Mouse (Mus musculus) neural tube, embryonic 15.5 days (tissue): ENCODE results near the gene Igfbp5. TPM values are rescaled to one million over a fixed set of nuclear protein-coding genes. Genes with fewer than 3 reads are reported as not detected.

ENCODE experiments used
- ATAC-seq: fragments of 200-750 bp; cut with Nextera tagmentation; 2 replicates; pipeline ENCODE4 v1.8.0; 2017; ENCODE audit warnings: mild to moderate bottlenecking, moderate TSS enrichment, moderate library complexity; ENCODE audit not compliant: low FRiP score
- H3K27ac ChIP-seq: fragments of 300-500 bp; sonication (generic); replicated peaks from 2 replicates; pipeline ENCODE4 v1.5.1; 2015; ENCODE audit warnings: mild to moderate bottlenecking, inconsistent platforms
- H3K27me3 ChIP-seq: fragments of 300-500 bp; sonication (generic); replicated peaks from 2 replicates; pipeline ENCODE4 v1.6.1; 2015; ENCODE audit warnings: inconsistent platforms
- H3K36me3 ChIP-seq: fragments of 300-500 bp; sonication (generic); 2 replicates; pipeline ENCODE4 v1.6.1; 2015; ENCODE audit warnings: inconsistent platforms
- H3K4me1 ChIP-seq: fragments of 300-500 bp; sonication (generic); 2 replicates; pipeline ENCODE4 v1.6.1; 2015; ENCODE audit warnings: inconsistent platforms
- H3K4me2 ChIP-seq: fragments of 300-500 bp; sonication (generic); 2 replicates; pipeline ENCODE4 v1.6.1; 2015; ENCODE audit warnings: inconsistent platforms, mild to moderate bottlenecking, moderate library complexity
- H3K4me3 ChIP-seq: fragments of 300-500 bp; sonication (generic); replicated peaks from 2 replicates; pipeline ENCODE4 v1.5.1; 2015; ENCODE audit warnings: mild to moderate bottlenecking, inconsistent platforms
- H3K9ac ChIP-seq: fragments of 300-500 bp; sonication (generic); replicated peaks from 2 replicates; pipeline ENCODE4 v1.6.1; 2015; ENCODE audit warnings: mild to moderate bottlenecking, inconsistent platforms
- H3K9me3 ChIP-seq: fragments of 300-500 bp; sonication (generic); replicated peaks from 2 replicates; pipeline ENCODE4 v1.6.1; 2016; ENCODE audit warnings: inconsistent platforms
- WGBS: fragments of 180-500 bp; shearing (Covaris S2); methylation state at CpG from one replicate; pipeline ENCODE4 v1.1.7; 2015; ENCODE audit warnings: mixed read lengths; 5-methylcytosine and 5-hydroxymethylcytosine counted together
- polyA plus RNA-seq: library from polyadenylated mRNA; unstranded; fragments of >200 nt; fragmentation: Nextera tagmentation; extraction: Ambion mirVana; gene quantifications from 2 replicates; pipeline ENCODE4 v1.2.1, GENCODE M21; 2015

The Igfbp5 gene
- polyA plus RNA-seq, 1 experiment from 2014 or later: 102 TPM

- Histone ChIP-seq H3K4me3 (no peak overlapping the region), H3K4me2 (no peak overlapping the region), H3K27ac (0 out of 2 replicates have a peak overlapping the region, but pooled peaks have one; percentile 4), H3K27me3 (no peaks in the 10 kb centered on the region), H3K9ac (no peak overlapping the region), H3K9me3 (no peaks in the 10 kb centered on the region), H3K4me1 (peaks cover 13% of the 10 kb centered on the region), H3K36me3 (no peaks in the 10 kb centered on the region)
- no peak for ATAC-seq
- WGBS: 60% methylated on average over 4 of the region's 4 CpGs
Measured at GRCm38 (mm10) chr1:72833563-72833962, 41.1 kb downstream of the Igfbp5 start.

GRCm38 (mm10) chr1:72832715-72833153, 42.0 kb downstream of the Igfbp5 start:
- H3K27me3 ChIP-seq: no peaks in the 10 kb centered on the region
- no peak overlapping the region for H3K4me2 ChIP-seq
- peak; percentile 23; the same call in 1 of the 2 replicates for ATAC-seq
- H3K4me3 ChIP-seq: no peak overlapping the region
- H3K9ac ChIP-seq: no peak overlapping the region
- H3K27ac ChIP-seq: peak overlapping the region; percentile 33; the same call in 1 of the 2 replicates
- 41% methylated on average over 3 of the region's 3 CpGs for WGBS
- H3K36me3 ChIP-seq: no peaks in the 10 kb centered on the region
- H3K4me1 ChIP-seq: peaks cover 20% of the 10 kb centered on the region
- H3K9me3 ChIP-seq: no peaks in the 10 kb centered on the region

GRCm38 (mm10) chr1:72830485-72830884, 44.2 kb downstream of the Igfbp5 start:
- no peak overlapping the region for H3K27ac ChIP-seq
- no peaks in the 10 kb centered on the region for H3K36me3 ChIP-seq
- no peak for ATAC-seq
- no peaks in the 10 kb centered on the region for H3K27me3 ChIP-seq
- WGBS: 93% methylated on average over 2 of the region's 2 CpGs
- H3K9ac ChIP-seq: no peak overlapping the region
- H3K4me1 ChIP-seq: peaks cover 43% of the 10 kb centered on the region
- no peak overlapping the region for H3K4me2 ChIP-seq
- H3K4me3 ChIP-seq: no peak overlapping the region
- no peaks in the 10 kb centered on the region for H3K9me3 ChIP-seq

GRCm38 (mm10) chr1:72828843-72829242, 45.8 kb downstream of the Igfbp5 start:
- Histone ChIP-seq H3K4me2 (no peak overlapping the region), H3K9ac (no peak overlapping the region), H3K27me3 (no peaks in the 10 kb centered on the region), H3K4me3 (no peak overlapping the region), H3K9me3 (no peaks in the 10 kb centered on the region), H3K27ac (no peak overlapping the region), H3K4me1 (peaks cover 52% of the 10 kb centered on the region), H3K36me3 (no peaks in the 10 kb centered on the region)
- no peak for ATAC-seq
- 90% methylated on average over 5 of the region's 5 CpGs for WGBS

GRCm38 (mm10) chr1:72827411-72828315, 47.0 kb downstream of the Igfbp5 start:
- H3K9ac ChIP-seq: peak overlapping the region; percentile 80; the same call in 1 of the 2 replicates
- H3K4me2 ChIP-seq: peak overlapping the region; percentile 96
- no peaks in the 10 kb centered on the region for H3K9me3 ChIP-seq
- peak overlapping the region; percentile 75 for H3K27ac ChIP-seq
- H3K4me3 ChIP-seq: peak overlapping the region; percentile 79
- no peaks in the 10 kb centered on the region for H3K27me3 ChIP-seq
- 10% methylated on average over 12 of the region's 12 CpGs for WGBS
- peaks cover 49% of the 10 kb centered on the region for H3K4me1 ChIP-seq
- no peak for ATAC-seq
- H3K36me3 ChIP-seq: no peaks in the 10 kb centered on the region

GRCm38 (mm10) chr1:72826931-72827330, 47.8 kb downstream of the Igfbp5 start:
- peaks cover 46% of the 10 kb centered on the region for H3K4me1 ChIP-seq
- H3K27ac ChIP-seq: peak overlapping the region; percentile 75
- peak overlapping the region; percentile 96 for H3K4me2 ChIP-seq
- no peaks in the 10 kb centered on the region for H3K27me3 ChIP-seq
- no peak for ATAC-seq
- no peaks in the 10 kb centered on the region for H3K36me3 ChIP-seq
- WGBS: 3% methylated on average over 7 of the region's 7 CpGs
- H3K9me3 ChIP-seq: no peaks in the 10 kb centered on the region
- peak overlapping the region; percentile 80 for H3K9ac ChIP-seq
- H3K4me3 ChIP-seq: peak overlapping the region; percentile 79

GRCm38 (mm10) chr1:72826446-72826845, 48.2 kb downstream of the Igfbp5 start:
- WGBS: 8% methylated on average over 6 of the region's 6 CpGs
- peak overlapping the region; percentile 96 for H3K4me2 ChIP-seq
- no peak for ATAC-seq
- no peaks in the 10 kb centered on the region for H3K27me3 ChIP-seq
- H3K4me3 ChIP-seq: peak overlapping the region; percentile 79
- no peaks in the 10 kb centered on the region for H3K9me3 ChIP-seq
- peaks cover 46% of the 10 kb centered on the region for H3K4me1 ChIP-seq
- H3K36me3 ChIP-seq: no peaks in the 10 kb centered on the region
- H3K9ac ChIP-seq: peak overlapping the region; percentile 80
- H3K27ac ChIP-seq: peak overlapping the region; percentile 75

- Histone ChIP-seq H3K27me3 (no peaks in the 10 kb centered on the region), H3K36me3 (no peaks in the 10 kb centered on the region), H3K27ac (peak overlapping the region; percentile 75), H3K9me3 (no peaks in the 10 kb centered on the region), H3K4me3 (peak overlapping the region; percentile 79), H3K9ac (peak overlapping the region; percentile 80), H3K4me1 (peaks cover 46% of the 10 kb centered on the region), H3K4me2 (peak overlapping the region; percentile 96)
- 7% methylated on average over 4 of the region's 4 CpGs for WGBS
- no peak for ATAC-seq
Measured at GRCm38 (mm10) chr1:72825921-72826320, 48.8 kb downstream of the Igfbp5 start.

- under 1% methylated on average over 20 of the region's 20 CpGs for WGBS
- H3K4me1 ChIP-seq: peaks cover 46% of the 10 kb centered on the region
- ATAC-seq: no peak
Measured at GRCm38 (mm10) chr1:72825286-72825685, 49.4 kb downstream of the Igfbp5 start.

GRCm38 (mm10) chr1:72824707-72825101, 50.0 kb downstream of the Igfbp5 start:
- Histone ChIP-seq H3K36me3 (no peaks in the 10 kb centered on the region), H3K4me1 (peaks cover 46% of the 10 kb centered on the region), H3K27me3 (no peaks in the 10 kb centered on the region), H3K4me3 (peak overlapping the region; percentile 79), H3K9me3 (no peaks in the 10 kb centered on the region), H3K27ac (peak overlapping the region; percentile 80), H3K4me2 (peak overlapping the region; percentile 96), H3K9ac (peak overlapping the region; percentile 80)
- under 1% methylated on average over 35 of the region's 37 CpGs for WGBS
- ATAC-seq: peak; percentile 73

More at GRCm38 (mm10) chr1:72825286-72825685, 49.4 kb downstream of the Igfbp5 start:
- Histone ChIP-seq H3K27me3 (no peaks in the 10 kb centered on the region), H3K4me3 (peak overlapping the region; percentile 79), H3K9ac (peak overlapping the region; percentile 80), H3K4me2 (peak overlapping the region; percentile 96), H3K36me3 (no peaks in the 10 kb centered on the region), H3K9me3 (no peaks in the 10 kb centered on the region), H3K27ac (peak overlapping the region; percentile 80; the same call in 1 of the 2 replicates)

- peak within 1 kb of the TSS; percentile 79 for H3K4me3 ChIP-seq
- peak; percentile 79 for ATAC-seq
- WGBS: under 1% methylated on average over 48 of the region's 58 CpGs
- H3K4me1 ChIP-seq: peaks cover 46% of the 10 kb centered on the region
- H3K9me3 ChIP-seq: no peaks in the 10 kb centered on the region
- no peaks in the 10 kb centered on the region for H3K27me3 ChIP-seq
- peak within 1 kb of the TSS; percentile 80 for H3K27ac ChIP-seq
- peak within 1 kb of the TSS; percentile 96 for H3K4me2 ChIP-seq
- H3K36me3 ChIP-seq: no peaks in the 10 kb centered on the region
- peak within 1 kb of the TSS; percentile 80 for H3K9ac ChIP-seq
Measured at GRCm38 (mm10) chr1:72823751-72824706, 50.7 kb downstream of the Igfbp5 start, which contains the start of gene Igfbp2. Gene Igfbp2, plus strand, starts transcription at chr1:72824503.
